Mouse (Mus musculus) embryonic facial prominence, embryonic 13.5 days (tissue): Measurements from ENCODE around the gene Vps52. TPM values are rescaled to one million over a fixed set of nuclear protein-coding genes. Genes with fewer than 3 reads are reported as not detected.

ENCODE experiments used
- ATAC-seq: fragments of 200-750 bp; cut with Nextera tagmentation; 2 replicates; pipeline ENCODE4 v1.8.0; 2017; ENCODE audit warnings: low read depth; ENCODE audit not compliant: insufficient number of reproducible peaks, insufficient read depth, low FRiP score, low TSS enrichment
- H3K27ac ChIP-seq: fragments of 300-500 bp; sonication (generic); 2 replicates; pipeline ENCODE4 v1.5.1; 2015; ENCODE audit warnings: moderate library complexity, mild to moderate bottlenecking, inconsistent platforms
- H3K27me3 ChIP-seq: fragments of 300-500 bp; sonication (generic); 2 replicates; pipeline ENCODE4 v1.6.1; 2015; ENCODE audit warnings: mild to moderate bottlenecking, inconsistent platforms
- H3K36me3 ChIP-seq: fragments of 300-500 bp; sonication (generic); 2 replicates; pipeline ENCODE4 v1.6.1; 2015; ENCODE audit warnings: mild to moderate bottlenecking, inconsistent platforms
- H3K4me1 ChIP-seq: fragments of 300-500 bp; sonication (generic); 2 replicates; pipeline ENCODE4 v1.6.1; 2015; ENCODE audit warnings: inconsistent platforms
- H3K4me2 ChIP-seq: fragments of 300-500 bp; sonication (generic); 2 replicates; pipeline ENCODE4 v1.6.1; 2015; ENCODE audit warnings: moderate library complexity, mild to moderate bottlenecking, inconsistent platforms
- H3K4me3 ChIP-seq: fragments of 300-500 bp; sonication (generic); 2 replicates; pipeline ENCODE4 v1.5.1; 2015; ENCODE audit warnings: mild to moderate bottlenecking, inconsistent platforms
- H3K9ac ChIP-seq: fragments of 300-500 bp; sonication (generic); 2 replicates; pipeline ENCODE4 v1.6.1; 2015; ENCODE audit warnings: mild to moderate bottlenecking, inconsistent platforms
- H3K9me3 ChIP-seq: fragments of 300-500 bp; sonication (generic); 2 replicates; pipeline ENCODE4 v1.6.1; 2016; ENCODE audit warnings: inconsistent platforms
- WGBS: fragments of 180-500 bp; shearing (Covaris S2); methylation state at CpG from one replicate; pipeline ENCODE4 v1.1.7; 2015; ENCODE audit warnings: mixed read lengths; 5-methylcytosine and 5-hydroxymethylcytosine counted together
- polyA plus RNA-seq: library from polyadenylated mRNA; unstranded; fragments of >200 nt; fragmentation: Nextera tagmentation; extraction: Ambion mirVana; gene quantifications from 2 replicates; pipeline ENCODE4 v1.2.1, GENCODE M21; 2015

Gene Vps52
- polyA plus RNA-seq, 1 experiment from 2014 or later = 49.6 TPM

DNA sequence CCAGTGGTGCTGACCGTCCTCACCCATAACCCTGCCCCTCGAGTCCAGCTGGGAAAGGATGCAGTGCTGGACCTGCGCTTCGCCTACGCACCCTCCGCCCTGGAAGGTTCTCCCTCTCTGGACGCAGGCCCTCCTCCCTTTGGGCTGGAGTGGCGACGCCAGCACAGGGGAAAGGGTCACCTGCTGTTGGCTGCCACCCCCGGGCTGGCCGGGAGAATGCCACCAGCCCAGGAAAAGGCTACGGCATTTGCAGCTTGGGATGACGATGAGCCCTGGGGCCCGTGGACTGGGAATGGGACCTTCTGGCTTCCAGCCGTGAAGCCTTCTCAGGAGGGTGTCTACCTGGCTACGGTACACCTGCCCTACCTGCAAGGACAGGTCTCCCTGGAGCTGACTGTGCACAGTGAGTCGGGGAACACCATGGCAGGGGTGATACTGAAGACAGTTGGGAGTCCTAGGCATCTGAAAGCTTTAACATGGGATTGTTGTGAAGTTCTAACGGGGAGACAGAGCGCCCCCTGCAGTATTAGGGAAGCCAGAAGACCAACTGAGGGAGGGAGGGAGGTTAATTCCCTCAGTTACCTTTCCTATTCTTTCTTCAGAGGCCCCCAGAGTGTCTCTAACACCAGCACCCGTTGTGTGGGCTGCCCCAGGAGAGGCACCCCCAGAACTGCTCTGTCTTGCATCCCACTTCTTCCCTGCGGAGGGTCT lies 30.1 kb upstream of the Vps52 start:
- H3K4me3 ChIP-seq = no peak overlapping the region
- ATAC-seq = no peak
- no peak overlapping the region for H3K4me2 ChIP-seq
- H3K27ac ChIP-seq = no peak overlapping the region
- peaks cover 15% of the 10 kb centered on the region for H3K4me1 ChIP-seq
- peaks cover 28% of the 10 kb centered on the region for H3K36me3 ChIP-seq
- WGBS = 82% methylated on average over 21 of the region's 21 CpGs
- H3K9ac ChIP-seq = no peak overlapping the region
- no peaks in the 10 kb centered on the region for H3K9me3 ChIP-seq
- H3K27me3 ChIP-seq = no peaks in the 10 kb centered on the region

DNA sequence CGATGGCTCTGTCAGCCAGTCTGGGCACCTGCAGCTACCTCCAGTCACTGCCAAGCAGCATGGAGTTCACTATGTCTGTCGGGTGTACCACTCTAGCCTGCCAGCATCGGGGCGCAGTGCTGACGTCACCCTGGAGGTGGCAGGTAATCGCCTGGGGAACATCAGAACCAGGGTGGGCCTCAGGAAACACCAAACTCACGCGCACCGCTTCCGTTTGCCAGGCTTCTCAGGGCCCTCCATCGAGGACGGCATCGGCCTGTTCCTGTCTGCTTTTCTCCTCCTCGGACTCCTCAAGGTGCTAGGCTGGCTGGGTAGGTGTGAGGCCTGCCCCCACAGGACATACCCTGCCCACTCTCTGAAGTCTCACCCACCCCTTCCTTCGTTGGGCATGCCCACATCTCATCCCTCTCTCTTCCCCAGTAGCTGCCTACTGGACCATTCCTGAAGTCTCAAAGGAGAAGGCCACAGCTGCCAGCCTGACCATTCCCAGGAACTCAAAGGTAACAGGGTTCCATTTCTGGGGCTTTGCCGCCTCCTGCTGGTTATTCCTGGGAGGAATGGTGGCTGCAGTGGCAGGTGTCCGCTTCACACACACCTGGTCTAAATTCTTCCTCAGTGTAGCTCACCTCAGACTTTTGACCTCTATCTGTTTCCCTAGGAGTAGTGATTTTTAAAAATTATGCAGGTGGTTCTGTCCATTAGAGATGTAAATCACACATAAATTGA lies 29.2 kb upstream of the Vps52 start:
- no peak for ATAC-seq
- H3K27ac ChIP-seq = no peak overlapping the region
- H3K36me3 ChIP-seq = peaks cover 28% of the 10 kb centered on the region
- H3K4me3 ChIP-seq = no peak overlapping the region
- WGBS = 76% methylated on average over 17 of the region's 17 CpGs
- peaks cover 16% of the 10 kb centered on the region for H3K4me1 ChIP-seq
- H3K9ac ChIP-seq = no peak overlapping the region
- no peaks in the 10 kb centered on the region for H3K27me3 ChIP-seq
- H3K9me3 ChIP-seq = no peaks in the 10 kb centered on the region
- H3K4me2 ChIP-seq = no peak overlapping the region

DNA sequence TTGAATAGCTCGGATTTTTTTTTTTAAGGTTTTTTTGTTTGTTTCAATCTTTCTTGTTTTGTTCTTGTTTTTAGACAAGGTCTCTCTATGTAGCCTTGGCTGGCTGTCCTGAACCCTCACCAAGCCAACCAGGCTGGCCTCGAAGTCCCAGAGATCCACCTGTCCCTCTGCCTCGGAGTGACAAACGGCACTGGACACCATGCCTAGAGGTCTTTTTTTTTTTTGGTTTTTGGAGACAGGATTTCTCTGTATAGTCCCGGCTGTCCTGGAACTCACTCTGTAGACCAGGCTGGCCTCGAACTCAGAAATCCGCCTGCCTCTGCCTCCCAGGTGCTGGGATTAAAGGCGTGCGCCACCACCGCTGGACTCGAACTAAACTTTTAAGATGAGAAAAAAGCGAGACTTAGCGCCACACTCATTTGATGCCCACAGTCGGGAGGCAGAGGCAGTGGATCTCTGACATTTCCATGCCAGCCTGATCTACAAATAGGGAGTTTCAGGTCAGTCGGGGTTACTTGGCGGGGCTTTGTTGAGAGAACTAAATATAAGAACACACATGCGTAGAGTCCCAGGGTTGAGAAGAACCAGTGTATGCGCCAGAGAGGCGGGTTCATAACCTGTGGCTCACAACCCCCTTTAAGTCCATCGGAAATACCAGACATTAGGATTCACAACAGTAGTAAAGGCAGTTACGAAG lies 27.2 kb upstream of the Vps52 start:
- 60% methylated on average over 21 of the region's 21 CpGs for WGBS
- no peak overlapping the region for H3K27ac ChIP-seq
- peak overlapping the region; percentile 99 for H3K4me2 ChIP-seq

DNA sequence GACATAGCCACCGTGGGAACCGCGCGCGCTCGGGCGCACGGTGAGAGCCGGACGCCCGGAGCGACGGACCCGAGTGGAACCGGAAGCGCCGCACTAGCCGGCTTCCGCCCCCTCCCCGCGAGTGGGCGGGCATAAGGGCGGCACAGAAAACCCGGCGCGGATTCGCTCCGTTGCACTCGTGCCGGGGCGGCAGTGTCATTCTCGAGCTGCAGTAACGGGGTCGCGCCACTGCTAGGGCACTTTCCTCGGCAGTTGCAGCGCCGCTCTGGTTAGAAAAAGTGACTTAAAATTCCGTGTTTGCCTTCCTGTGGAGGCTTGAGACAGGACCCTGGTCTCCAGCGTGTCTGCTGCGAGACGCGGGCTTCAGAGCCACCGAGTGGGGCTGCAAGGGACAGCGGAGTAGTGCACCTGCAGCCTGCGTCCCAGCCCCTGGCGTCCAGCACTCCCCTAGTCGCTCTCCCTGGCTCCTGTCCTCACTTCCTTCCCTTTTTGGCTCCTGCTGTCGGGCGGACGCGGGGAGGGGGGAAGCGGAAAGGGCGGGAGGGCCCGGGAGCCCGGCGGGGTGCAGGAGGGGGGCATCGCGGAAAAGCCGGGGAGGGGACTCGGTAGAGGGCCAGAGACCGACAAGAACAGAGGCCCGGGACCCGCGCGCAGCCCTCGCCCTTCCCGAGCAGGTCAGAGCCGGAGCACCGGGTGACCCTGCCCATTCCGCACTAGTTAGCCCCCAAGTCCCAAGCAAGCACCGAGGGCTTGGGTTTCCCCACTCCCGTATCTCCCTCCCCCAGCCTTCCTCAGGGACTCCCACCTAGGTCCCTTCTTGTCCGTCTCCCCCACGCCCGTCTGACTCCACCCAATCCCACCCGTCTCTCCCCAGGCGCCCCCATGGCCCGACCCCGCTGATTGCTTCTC lies 26.0 kb upstream of the Vps52 start, which contains the start of gene Rgl2:
Gene Rgl2 (plus strand): TSS at position 173 of the 909 bp plus-strand sequence.
- Histone ChIP-seq H3K9me3 (no peaks in the 10 kb centered on the region), H3K27me3 (no peaks in the 10 kb centered on the region), H3K27ac (peak within 1 kb of the TSS; percentile 95), H3K4me1 (peaks cover 18% of the 10 kb centered on the region), H3K4me2 (peak within 1 kb of the TSS; percentile 99), H3K9ac (peak within 1 kb of the TSS; percentile 89), H3K4me3 (peak within 1 kb of the TSS; percentile 92), H3K36me3 (peaks cover 51% of the 10 kb centered on the region)
- ATAC-seq = peak; percentile 74
- WGBS = under 1% methylated on average over 78 of the region's 80 CpGs

More for the DNA sequence above, 27.2 kb upstream of the Vps52 start:
- H3K27me3 ChIP-seq = no peaks in the 10 kb centered on the region
- peaks cover 18% of the 10 kb centered on the region for H3K4me1 ChIP-seq
- peak overlapping the region; percentile 92 for H3K4me3 ChIP-seq
- peak overlapping the region; percentile 89 for H3K9ac ChIP-seq
- no peaks in the 10 kb centered on the region for H3K9me3 ChIP-seq
- ATAC-seq = no peak
- H3K36me3 ChIP-seq = peaks cover 40% of the 10 kb centered on the region

DNA sequence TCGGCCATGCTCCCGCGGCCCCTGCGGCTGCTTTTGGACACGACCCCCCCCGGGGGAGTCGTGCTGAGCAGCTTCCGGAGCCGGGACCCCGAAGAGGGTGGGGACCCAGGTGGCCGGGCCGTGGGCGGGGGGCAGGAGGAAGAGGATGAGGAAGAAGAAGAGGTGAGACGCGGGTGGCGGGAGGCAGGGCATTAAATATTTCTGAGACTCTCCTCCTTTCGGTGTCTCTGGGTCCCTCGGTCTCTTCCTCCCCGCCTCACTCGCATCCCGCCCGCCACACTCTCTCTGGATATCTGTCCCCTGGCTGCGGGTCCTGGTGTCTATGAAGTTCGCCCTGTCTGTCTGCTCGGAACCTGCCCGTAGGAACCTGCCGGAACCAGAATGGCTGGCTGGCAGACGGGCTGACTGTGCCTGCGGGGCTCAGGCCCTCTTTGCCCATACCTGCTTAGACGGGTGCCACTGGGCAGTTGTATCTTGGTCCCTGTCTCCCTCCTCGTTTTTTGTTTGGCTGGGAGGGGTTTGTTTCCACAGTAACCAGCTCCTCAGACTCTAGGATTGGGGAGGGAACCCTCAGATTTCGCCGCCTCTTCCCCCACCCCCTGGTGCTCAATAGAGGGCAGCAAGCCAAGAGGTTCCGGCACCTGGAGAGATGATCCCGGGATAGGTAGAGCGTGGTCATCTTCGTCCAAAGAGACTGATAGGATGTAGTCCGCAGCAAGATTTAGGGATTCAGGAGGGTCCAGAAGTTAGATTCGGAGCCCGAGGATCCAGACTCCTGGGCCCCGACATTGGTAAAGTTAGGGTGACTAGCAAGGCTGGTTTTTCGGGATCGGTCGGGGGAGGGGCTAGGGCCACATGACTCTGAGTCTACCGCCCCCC lies 25.1 kb upstream of the Vps52 start:
- peak overlapping the region; percentile 92 for H3K4me3 ChIP-seq
- no peak for ATAC-seq
- H3K36me3 ChIP-seq = peaks cover 52% of the 10 kb centered on the region
- WGBS = 1% methylated on average over 45 of the region's 45 CpGs
- peaks cover 18% of the 10 kb centered on the region for H3K4me1 ChIP-seq
- H3K27ac ChIP-seq = peak overlapping the region; percentile 95
- peak overlapping the region; percentile 99 for H3K4me2 ChIP-seq
- no peaks in the 10 kb centered on the region for H3K27me3 ChIP-seq
- H3K9ac ChIP-seq = peak overlapping the region; percentile 89
- no peaks in the 10 kb centered on the region for H3K9me3 ChIP-seq

DNA sequence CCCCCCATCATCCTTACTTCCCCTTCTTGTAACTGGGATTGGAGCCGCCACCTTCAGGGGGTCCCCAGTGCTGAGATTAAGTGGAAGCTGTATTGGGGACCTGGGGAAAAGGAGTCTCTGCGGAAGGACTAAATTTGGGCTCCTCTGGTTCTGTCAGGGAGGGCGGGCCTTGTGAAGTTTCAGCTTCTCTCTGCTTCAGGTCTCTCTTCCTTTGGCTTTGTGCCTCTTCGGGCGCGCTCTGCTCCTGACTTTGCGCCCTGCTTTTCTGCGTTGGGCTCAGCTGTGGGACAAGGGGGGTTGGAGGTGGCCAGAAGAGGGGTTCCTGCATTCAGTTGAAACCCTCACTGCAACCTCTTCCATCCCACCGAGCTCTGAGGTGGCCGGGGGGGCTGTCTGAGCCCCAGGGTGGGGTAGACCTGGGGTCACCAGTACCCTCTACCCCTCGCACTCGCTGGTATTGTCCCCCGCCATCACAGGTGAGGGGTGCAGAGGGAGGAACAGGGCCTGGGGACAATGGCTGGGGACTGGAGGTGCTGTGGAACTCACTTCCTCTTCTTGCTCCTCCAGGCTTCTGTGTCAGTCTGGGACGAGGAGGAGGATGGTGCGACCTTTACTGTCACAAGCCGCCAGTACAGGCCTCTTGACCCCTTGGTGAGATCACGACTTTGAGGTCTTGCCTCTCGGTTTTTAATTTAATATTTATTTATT lies 24.3 kb upstream of the Vps52 start:
- peak overlapping the region; percentile 95 for H3K27ac ChIP-seq
- WGBS = 33% methylated on average over 18 of the region's 18 CpGs
- no peaks in the 10 kb centered on the region for H3K27me3 ChIP-seq
- peak overlapping the region; percentile 92 for H3K4me3 ChIP-seq
- H3K4me1 ChIP-seq = peaks cover 18% of the 10 kb centered on the region
- H3K9me3 ChIP-seq = no peaks in the 10 kb centered on the region
- H3K4me2 ChIP-seq = peak overlapping the region; percentile 99
- peaks cover 52% of the 10 kb centered on the region for H3K36me3 ChIP-seq
- no peak for ATAC-seq
- peak overlapping the region; percentile 89 for H3K9ac ChIP-seq

DNA sequence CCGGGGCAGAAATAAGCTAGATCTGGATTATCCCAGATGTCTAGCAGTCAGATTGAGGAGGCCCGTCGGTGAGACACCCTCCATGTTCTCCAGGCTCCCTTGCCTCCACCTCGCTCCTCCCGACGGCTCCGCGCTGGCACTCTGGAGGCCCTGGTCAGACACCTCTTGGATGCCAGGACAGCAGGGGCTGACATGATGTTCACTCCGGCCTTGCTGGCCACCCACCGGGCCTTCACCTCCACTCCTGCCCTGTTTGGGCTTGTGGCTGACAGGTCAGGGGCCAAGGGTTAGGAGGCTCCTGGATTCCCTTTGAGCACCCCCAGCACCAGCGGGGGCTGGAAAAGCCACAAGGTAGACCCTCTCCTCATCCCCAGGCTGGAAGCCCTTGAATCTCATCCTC lies 23.7 kb upstream of the Vps52 start:
- H3K4me1 ChIP-seq = peaks cover 18% of the 10 kb centered on the region
- H3K9ac ChIP-seq = peak overlapping the region; percentile 89
- H3K4me3 ChIP-seq = no peak overlapping the region; the same call in 1 of the 2 replicates
- ATAC-seq = no peak
- H3K27me3 ChIP-seq = no peaks in the 10 kb centered on the region
- no peak overlapping the region for H3K27ac ChIP-seq
- peak overlapping the region; percentile 99 for H3K4me2 ChIP-seq
- 87% methylated on average over 11 of the region's 11 CpGs for WGBS
- no peaks in the 10 kb centered on the region for H3K9me3 ChIP-seq
- H3K36me3 ChIP-seq = peaks cover 54% of the 10 kb centered on the region

DNA sequence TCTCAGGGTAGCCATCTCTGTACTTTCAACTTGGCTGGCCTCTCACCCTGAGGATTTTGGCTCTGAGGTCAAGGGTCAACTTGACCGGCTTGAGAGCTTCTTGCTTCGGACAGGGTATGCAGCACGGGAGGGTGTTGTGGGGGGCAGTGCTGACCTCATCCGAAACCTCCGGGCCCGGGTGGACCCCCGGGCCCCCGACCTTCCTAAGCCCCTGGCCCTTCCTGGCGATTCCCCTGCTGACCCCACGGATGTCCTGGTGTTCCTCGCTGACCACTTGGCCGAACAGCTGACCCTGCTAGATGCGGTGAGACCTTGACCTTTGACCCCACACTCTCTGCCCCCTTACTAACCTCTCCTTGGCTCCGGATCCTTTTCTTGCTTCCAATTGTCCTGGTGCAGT lies 23.2 kb upstream of the Vps52 start:
- WGBS = 71% methylated on average over 14 of the region's 14 CpGs
- ATAC-seq = no peak
- H3K9ac ChIP-seq = peak overlapping the region; percentile 89
- H3K9me3 ChIP-seq = no peaks in the 10 kb centered on the region
- no peak overlapping the region for H3K4me2 ChIP-seq
- H3K4me3 ChIP-seq = no peak overlapping the region
- H3K27ac ChIP-seq = no peak overlapping the region
- H3K27me3 ChIP-seq = no peaks in the 10 kb centered on the region
- peaks cover 54% of the 10 kb centered on the region for H3K36me3 ChIP-seq
- peaks cover 18% of the 10 kb centered on the region for H3K4me1 ChIP-seq

DNA sequence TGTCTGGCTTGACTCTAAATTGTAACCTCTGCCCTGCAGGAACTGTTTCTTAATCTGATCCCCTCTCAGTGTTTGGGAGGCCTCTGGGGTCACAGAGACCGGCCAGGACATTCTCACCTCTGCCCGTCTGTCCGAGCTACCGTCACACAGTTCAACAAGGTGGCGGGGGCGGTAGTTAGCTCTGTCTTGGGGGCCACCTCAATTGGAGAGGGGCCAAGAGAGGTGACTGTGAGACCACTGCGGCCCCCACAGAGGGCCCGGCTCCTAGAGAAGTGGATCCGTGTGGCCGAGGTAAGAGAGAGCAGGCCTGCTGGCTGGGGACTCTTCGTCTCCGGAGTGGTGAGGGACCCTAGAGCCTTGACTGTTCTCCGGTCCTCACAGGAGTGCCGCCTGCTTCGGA lies 22.6 kb upstream of the Vps52 start:
- Histone ChIP-seq H3K4me2 (no peak overlapping the region), H3K4me3 (no peak overlapping the region), H3K9me3 (no peaks in the 10 kb centered on the region), H3K27me3 (no peaks in the 10 kb centered on the region), H3K4me1 (peaks cover 15% of the 10 kb centered on the region), H3K27ac (no peak overlapping the region), H3K36me3 (peaks cover 53% of the 10 kb centered on the region), H3K9ac (peak overlapping the region; percentile 27; the same call in 1 of the 2 replicates)
- ATAC-seq = no peak
- 87% methylated on average over 15 of the region's 15 CpGs for WGBS
